Mouse (Mus musculus) small intestine, adult 2 months (tissue): ENCODE results near the gene Zdhhc20. TPM values are rescaled to one million over a fixed set of nuclear protein-coding genes. Genes with fewer than 3 reads are reported as not detected.

ENCODE experiments used
- H3K27ac ChIP-seq: fragments of 200-500 bp; 2 replicates; pipeline ENCODE4 v1.5.1; 2012; ENCODE audit warnings: low read depth, low read length, control low read depth, inconsistent platforms; ENCODE audit not compliant: insufficient read depth
- H3K27me3 ChIP-seq: fragments of 200-500 bp; 2 replicates; pipeline ENCODE4 v1.6.1; 2012; ENCODE audit warnings: mild to moderate bottlenecking, moderate library complexity, low read length, inconsistent platforms; ENCODE audit not compliant: control insufficient read depth, insufficient read depth
- H3K36me3 ChIP-seq: fragments of 200-500 bp; 2 replicates; pipeline ENCODE4 v1.6.1; 2012; ENCODE audit warnings: mild to moderate bottlenecking, low read length, control low read depth, inconsistent platforms; ENCODE audit not compliant: control insufficient read depth, insufficient read depth
- H3K4me1 ChIP-seq: fragments of 200-500 bp; 2 replicates; pipeline ENCODE4 v1.6.1; 2012; ENCODE audit warnings: low read length, inconsistent platforms, mixed read lengths; ENCODE audit not compliant: control insufficient read depth, insufficient read depth, insufficient read length
- H3K4me3 ChIP-seq: fragments of 200-500 bp; 2 replicates; pipeline ENCODE4 v1.5.1; 2012; ENCODE audit warnings: low read depth, mild to moderate bottlenecking, control low read depth, inconsistent platforms, low read length, moderate library complexity
- CTCF ChIP-seq: fragments of 200-500 bp; IDR thresholded peaks from 2 replicates; pipeline ENCODE4 v1.5.1; 2012; ENCODE audit warnings: low read depth, mild to moderate bottlenecking, control low read depth, inconsistent platforms, low read length, moderate library complexity, mixed read lengths; ENCODE audit not compliant: insufficient replicate concordance, insufficient read length; ENCODE audit errors: extremely low read depth
- POLR2A ChIP-seq: fragments of 200-500 bp; IDR thresholded peaks from 2 replicates; pipeline ENCODE4 v1.6.1; 2012; ENCODE audit warnings: low read depth, mild to moderate bottlenecking, control low read depth, inconsistent platforms, low read length, moderate library complexity
- WGBS: fragments of 180-500 bp; shearing (Covaris S2); methylation state at CpG from one replicate; pipeline ENCODE4 v1.1.7; 2018; 5-methylcytosine and 5-hydroxymethylcytosine counted together
- polyA plus RNA-seq: library from polyadenylated mRNA; depleted of rRNA; stranded (reverse); fragments of >200 nt; gene quantifications from 2 replicates; pipeline ENCODE4 v1.2.3, GENCODE M21; 2012

Zdhhc20 gene
- polyA plus RNA-seq, 1 experiment: 2.0 TPM

- Histone ChIP-seq H3K4me1 (peaks cover 9% of the 10 kb centered on the region; the same call in 1 of the 2 replicates), H3K27me3 (no peaks in the 10 kb centered on the region), H3K36me3 (no peaks in the 10 kb centered on the region), H3K27ac (peak overlapping the region; percentile 47; the same call in 1 of the 2 replicates), H3K4me3 (peak overlapping the region; percentile 78)
- under 1% methylated on average over 37 of the region's 37 CpGs for WGBS
- TF ChIP-seq POLR2A: no peak
- TF ChIP-seq CTCF: no peak
Observed at GRCm38 (mm10) chr14:57889541-57890010, 500 bp downstream of the Zdhhc20 start.

GRCm38 (mm10) chr14:57887171-57887570, 2.9 kb downstream of the Zdhhc20 start:
- TF ChIP-seq POLR2A (no peak), CTCF (no peak)
- Histone ChIP-seq H3K4me1 (peaks cover 15% of the 10 kb centered on the region), H3K36me3 (no peaks in the 10 kb centered on the region), H3K27ac (no peak overlapping the region), H3K4me3 (no peak overlapping the region), H3K27me3 (no peaks in the 10 kb centered on the region)
- 51% methylated on average over 8 of the region's 8 CpGs for WGBS

- 68% methylated on average over 2 of the region's 2 CpGs for WGBS
- no peak for TF ChIP-seq CTCF
- no peak for TF ChIP-seq POLR2A
Observed at GRCm38 (mm10) chr14:57886032-57886431, 4.0 kb downstream of the Zdhhc20 start.

GRCm38 (mm10) chr14:57883341-57883740, 6.7 kb downstream of the Zdhhc20 start:
- WGBS: 36% methylated on average over 3 of the region's 3 CpGs
- no peak overlapping the region for H3K4me3 ChIP-seq
- TF ChIP-seq CTCF (no peak), POLR2A (no peak)
- no peaks in the 10 kb centered on the region for H3K36me3 ChIP-seq
- peaks cover 19% of the 10 kb centered on the region for H3K4me1 ChIP-seq
- peak overlapping the region; percentile 75 for H3K27ac ChIP-seq
- H3K27me3 ChIP-seq: no peaks in the 10 kb centered on the region

More at GRCm38 (mm10) chr14:57886032-57886431, 4.0 kb downstream of the Zdhhc20 start:
- H3K4me3 ChIP-seq: no peak overlapping the region
- H3K4me1 ChIP-seq: peaks cover 20% of the 10 kb centered on the region
- H3K27me3 ChIP-seq: no peaks in the 10 kb centered on the region
- no peaks in the 10 kb centered on the region for H3K36me3 ChIP-seq
- no peak overlapping the region for H3K27ac ChIP-seq

- no peak for TF ChIP-seq CTCF
- TF ChIP-seq POLR2A: no peak
- Histone ChIP-seq H3K4me1 (peaks cover 14% of the 10 kb centered on the region), H3K27me3 (no peaks in the 10 kb centered on the region), H3K4me3 (no peak overlapping the region), H3K27ac (peak overlapping the region; percentile 72), H3K36me3 (no peaks in the 10 kb centered on the region)
- WGBS: 9% methylated on average over 4 of the region's 4 CpGs
Observed at GRCm38 (mm10) chr14:57882720-57883119, 7.4 kb downstream of the Zdhhc20 start.

GRCm38 (mm10) chr14:57881793-57882192, 8.3 kb downstream of the Zdhhc20 start:
- WGBS: 43% methylated on average over 4 of the region's 4 CpGs
- Histone ChIP-seq H3K4me1 (peaks cover 14% of the 10 kb centered on the region), H3K36me3 (no peaks in the 10 kb centered on the region), H3K4me3 (no peak overlapping the region), H3K27me3 (no peaks in the 10 kb centered on the region), H3K27ac (peak overlapping the region; percentile 72)
- TF ChIP-seq POLR2A: no peak
- no peak for TF ChIP-seq CTCF

- TF ChIP-seq CTCF: no peak
- TF ChIP-seq POLR2A: no peak
- no peaks in the 10 kb centered on the region for H3K27me3 ChIP-seq
- peaks cover 14% of the 10 kb centered on the region for H3K4me1 ChIP-seq
- no peak overlapping the region for H3K4me3 ChIP-seq
- H3K27ac ChIP-seq: no peak overlapping the region
- no peaks in the 10 kb centered on the region for H3K36me3 ChIP-seq
Observed at GRCm38 (mm10) chr14:57881074-57881473, 9.0 kb downstream of the Zdhhc20 start.

GRCm38 (mm10) chr14:57877921-57878320, 12.2 kb downstream of the Zdhhc20 start:
- Histone ChIP-seq H3K4me3 (no peak overlapping the region), H3K4me1 (peaks cover 11% of the 10 kb centered on the region), H3K36me3 (peaks cover 7% of the 10 kb centered on the region), H3K27me3 (no peaks in the 10 kb centered on the region), H3K27ac (no peak overlapping the region)
- no peak for TF ChIP-seq POLR2A
- TF ChIP-seq CTCF: no peak
- WGBS: 82% methylated on average over 9 of the region's 9 CpGs
